ENCODE assay signal across 11 mouse cellular contexts in the genomic region with DNA sequence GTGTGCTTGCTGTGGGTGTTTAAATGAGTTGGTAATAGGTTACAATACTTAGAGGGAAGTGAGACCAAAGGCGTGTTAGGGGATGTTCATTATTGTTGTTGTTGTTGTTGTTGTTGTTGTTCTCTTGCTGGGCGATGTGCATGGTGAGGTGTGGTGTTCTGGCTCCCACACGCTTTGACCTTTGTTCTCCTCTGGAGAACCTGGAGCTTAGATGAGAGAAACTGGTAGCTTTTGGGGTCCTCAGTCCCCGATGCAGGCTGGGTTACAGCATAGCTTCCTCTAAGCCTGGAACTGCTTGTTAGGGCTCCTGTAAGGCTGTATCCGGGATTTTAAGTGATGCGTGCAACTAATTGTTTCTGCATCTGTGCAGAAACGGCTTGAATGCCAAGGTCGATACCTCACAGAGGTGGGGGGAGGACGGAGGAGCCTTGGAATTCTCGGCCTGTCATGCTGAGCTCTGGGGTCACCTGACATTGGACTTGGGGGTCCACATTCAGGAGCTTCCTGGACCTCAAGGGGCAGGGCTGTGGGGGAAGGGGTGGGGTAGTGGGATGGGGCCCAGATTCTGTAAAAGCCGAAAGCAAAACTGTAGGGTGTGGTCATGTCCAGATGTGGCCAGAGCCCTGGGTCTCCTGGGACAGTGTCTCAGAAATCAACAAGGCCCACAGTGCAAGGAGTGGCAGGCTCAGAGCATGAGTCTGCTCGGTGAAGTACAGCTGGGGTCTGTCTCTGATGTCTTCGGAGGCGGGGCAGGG. TPM values are rescaled to one million over a fixed set of nuclear protein-coding genes. Genes with fewer than 3 reads are reported as not detected.
A peak's percentile ranks its signal among the peaks of the same experiment; 100 is the strongest.
DNase-seq lines count a peak whose midpoint lies in the region; ATAC-seq and TF ChIP-seq lines count a peak whose summit lies in the region.
"Had no signal": no experiment of that assay in that cellular context is flagged by ENCODE, and none has a peak within 500 bp of the region (broad histone marks: within the 10 kb centered on the region; RNA-seq: fewer than 3 reads in every experiment).

No protein-coding gene starts in this region.

- 66% methylated on average over 14 of the region's 14 CpGs for WGBS in limb, embryonic 14.5 days
- WGBS in limb, embryonic 10.5 days = 83% methylated on average over 14 of the region's 14 CpGs
- WGBS in midbrain, embryonic 10.5 days = 86% methylated on average over 14 of the region's 14 CpGs

- TF ChIP-seq CTCF in ES-Bruce4 (IDR thresholded peaks at IDR 0.05; ENCODE audit: low read depth, low read length) = no peak

- TF ChIP-seq POLR2A in limb, embryonic 14.5 days (IDR thresholded peaks at IDR 0.05; ENCODE audit: borderline replicate concordance, extremely low read depth, insufficient read depth, insufficient read length) = no peak
- TF ChIP-seq POLR2A in ES-Bruce4 (IDR thresholded peaks at IDR 0.05; ENCODE audit: insufficient read depth, low read length) = no peak

- H3K9me3 ChIP-seq in limb, embryonic 14.5 days (ENCODE audit: control insufficient read depth, low read length) = no peaks in the 10 kb centered on the region
- no peaks in the 10 kb centered on the region for H3K9me3 ChIP-seq in limb, embryonic 10.5 days (replicated peaks)
- H3K9me3 ChIP-seq in ES-Bruce4 (replicated peaks; ENCODE audit: control insufficient read depth, insufficient read depth, low read length, poor library complexity, severe bottlenecking) = no peaks in the 10 kb centered on the region
- H3K9me3 ChIP-seq in midbrain, embryonic 10.5 days (replicated peaks) = no peaks in the 10 kb centered on the region
- H3K9me3 ChIP-seq: embryonic facial prominence, embryonic 13.5 days had no signal

- no peak for DNase-seq in limb, embryonic 14.5 days (ENCODE audit: low spot score)
- DNase-seq in limb, embryonic 10.5 days (ENCODE audit: low spot score) = no peak
- peak; percentile 65 for DNase-seq in heart, adult 8-10 months (ENCODE audit: low spot score)
- peak; percentile 60 for DNase-seq in skeletal muscle tissue, adult 2 months (ENCODE audit: low read depth, low spot score)
- no peak for DNase-seq in ovary, adult 18-20 months (ENCODE audit: low spot score)
- no peak for DNase-seq in midbrain, embryonic 10.5 days (ENCODE audit: low spot score)
- DNase-seq: cerebellum, adult 2 months; lung, adult 2 months had no signal

- ATAC-seq in limb, embryonic 14.5 days (ENCODE audit: low FRiP score, low read depth) = 0 out of 2 replicates have a peak, but pooled peaks have one; percentile 26

- no peak overlapping the region for H3K4me3 ChIP-seq in limb, embryonic 14.5 days (replicated peaks; ENCODE audit: low read length)
- H3K4me3 ChIP-seq in limb, embryonic 10.5 days = no peak overlapping the region
- no peak overlapping the region for H3K4me3 ChIP-seq in ES-Bruce4 (ENCODE audit: low read depth, low read length)
- no peak overlapping the region for H3K4me3 ChIP-seq in midbrain, embryonic 10.5 days
- H3K4me3 ChIP-seq: embryonic facial prominence, embryonic 13.5 days had no signal

- no peak overlapping the region for H3K4me2 ChIP-seq in limb, embryonic 14.5 days (replicated peaks; ENCODE audit: low read depth, low read length, severe bottlenecking)
- H3K4me2 ChIP-seq: embryonic facial prominence, embryonic 13.5 days had no signal

- H3K4me1 ChIP-seq in limb, embryonic 14.5 days (ENCODE audit: control insufficient read depth, insufficient read depth, low read length) = peaks cover 6% of the 10 kb centered on the region; the same call in 1 of the 2 replicates
- H3K4me1 ChIP-seq in limb, embryonic 10.5 days = peaks cover 18% of the 10 kb centered on the region
- H3K4me1 ChIP-seq in ES-Bruce4 (ENCODE audit: control insufficient read depth, insufficient read depth, low read length) = peaks cover 2% of the 10 kb centered on the region
- H3K4me1 ChIP-seq in midbrain, embryonic 10.5 days = peaks cover 9% of the 10 kb centered on the region

- no peak overlapping the region for H3K9ac ChIP-seq in limb, embryonic 14.5 days (ENCODE audit: low read depth, low read length, severe bottlenecking)
- no peak overlapping the region for H3K9ac ChIP-seq in ES-Bruce4 (ENCODE audit: low read depth, poor library complexity, severe bottlenecking)
- H3K9ac ChIP-seq: embryonic facial prominence, embryonic 13.5 days had no signal

- H3K27ac ChIP-seq in limb, embryonic 14.5 days (replicated peaks; ENCODE audit: low read depth, low read length) = no peak overlapping the region
- H3K27ac ChIP-seq in limb, embryonic 10.5 days = no peak overlapping the region; the same call in 1 of the 2 replicates
- 0 out of 2 replicates have a peak overlapping the region, but pooled peaks have one; percentile 5 for H3K27ac ChIP-seq in ES-Bruce4 (ENCODE audit: insufficient read depth, low read length)
- no peak overlapping the region for H3K27ac ChIP-seq in midbrain, embryonic 10.5 days (replicated peaks)
- H3K27ac ChIP-seq: embryonic facial prominence, embryonic 13.5 days had no signal

- H3K36me3 ChIP-seq in limb, embryonic 14.5 days (ENCODE audit: control insufficient read depth, insufficient read depth, low read length) = no peaks in the 10 kb centered on the region
- H3K36me3 ChIP-seq in limb, embryonic 10.5 days = 0 out of 2 replicates have a peak, but pooled peaks cover under 1% of the 10 kb centered on the region
- H3K36me3 ChIP-seq in ES-Bruce4 (ENCODE audit: control insufficient read depth, insufficient read depth, low read length, poor library complexity, severe bottlenecking) = no peaks in the 10 kb centered on the region
- no peaks in the 10 kb centered on the region for H3K36me3 ChIP-seq in midbrain, embryonic 10.5 days
- H3K36me3 ChIP-seq: embryonic facial prominence, embryonic 13.5 days had no signal

- no peak for TF ChIP-seq EP300 in ES-Bruce4 (IDR thresholded peaks at IDR 0.05; ENCODE audit: insufficient read depth, low read depth, low read length)

- peaks cover 22% of the 10 kb centered on the region for H3K27me3 ChIP-seq in limb, embryonic 14.5 days (ENCODE audit: control insufficient read depth, insufficient read depth, low read length)
- H3K27me3 ChIP-seq in limb, embryonic 10.5 days (ENCODE audit: low read depth, poor library complexity, severe bottlenecking) = peaks cover 64% of the 10 kb centered on the region
- peaks cover 4% of the 10 kb centered on the region for H3K27me3 ChIP-seq in ES-Bruce4 (ENCODE audit: control insufficient read depth, insufficient read depth, low read length, poor library complexity, severe bottlenecking)
- H3K27me3 ChIP-seq in midbrain, embryonic 10.5 days (ENCODE audit: low read depth, poor library complexity, severe bottlenecking) = peaks cover 48% of the 10 kb centered on the region

RNA-seq across cellular contexts. Expression of gene Fmnl1, which starts 5.0 kb away (rescaled TPM):
- polyA plus RNA-seq in limb, embryonic 14.5 days (2012; rRNA removed) = 3.7 and 3.8 TPM in 2 replicates
- 2.5 and 2.6 TPM in 2 replicates for polyA plus RNA-seq in limb, embryonic 14.5 days (2014; fragmentation: Nextera tagmentation; extraction: Ambion mirVana)
- 0.49 and 0.73 TPM in 2 replicates for polyA plus RNA-seq in limb, embryonic 10.5 days (2016; fragmentation: Nextera tagmentation; extraction: Ambion mirVana)
- polyA plus RNA-seq in ES-Bruce4 (2011; ENCODE audit: insufficient read depth, insufficient read length, low read depth, missing spikeins) = 1.7 and 4.9 TPM in 2 replicates
- total RNA-seq in heart, adult 8-10 months (2022) = 10 to 100 TPM in 3 of 4 experiments, 1 to 10 TPM in 1; 9.3 to 20.1 (median 13.2) TPM
- 1.1 and 1.2 TPM in 2 replicates for polyA plus RNA-seq in midbrain, embryonic 10.5 days (2016; fragmentation: Nextera tagmentation; extraction: Ambion mirVana)

RNA-seq across cellular contexts. Expression of gene 1700023F06Rik, which starts 32.5 kb away (rescaled TPM):
- 0.56 and 0.57 TPM in 2 replicates for polyA plus RNA-seq in limb, embryonic 14.5 days (2012; rRNA removed)
- polyA plus RNA-seq in limb, embryonic 14.5 days (2014; fragmentation: Nextera tagmentation; extraction: Ambion mirVana) = 0.88 and 1.5 TPM in 2 replicates
- polyA plus RNA-seq in limb, embryonic 10.5 days (2016; fragmentation: Nextera tagmentation; extraction: Ambion mirVana) = 0.29 and 0.30 TPM in 2 replicates
- 2.0 and 2.2 TPM in 2 replicates for polyA plus RNA-seq in ES-Bruce4 (2011; ENCODE audit: insufficient read depth, insufficient read length, low read depth, missing spikeins)
- not detected for total RNA-seq in heart, adult 8-10 months (2022)
- 0.10 and 0.11 TPM in 2 replicates for polyA plus RNA-seq in midbrain, embryonic 10.5 days (2016; fragmentation: Nextera tagmentation; extraction: Ambion mirVana)

RNA-seq across cellular contexts. Expression of gene Spata32, which starts 42.4 kb away (rescaled TPM):
- not detected in 2 replicates for polyA plus RNA-seq in limb, embryonic 14.5 days (2012; rRNA removed)
- polyA plus RNA-seq in limb, embryonic 14.5 days (2014; fragmentation: Nextera tagmentation; extraction: Ambion mirVana) = not detected in 2 replicates
- not detected in 2 replicates for polyA plus RNA-seq in limb, embryonic 10.5 days (2016; fragmentation: Nextera tagmentation; extraction: Ambion mirVana)
- polyA plus RNA-seq in ES-Bruce4 (2011; ENCODE audit: insufficient read depth, insufficient read length, low read depth, missing spikeins) = not detected in 2 replicates
- not detected for total RNA-seq in heart, adult 8-10 months (2022)
- polyA plus RNA-seq in midbrain, embryonic 10.5 days (2016; fragmentation: Nextera tagmentation; extraction: Ambion mirVana) = not detected in 2 replicates
- polyA plus RNA-seq: embryonic facial prominence, embryonic 13.5 days; intestine, embryonic 14.5 days; lung, adult 2 months had no signal

RNA-seq across cellular contexts. Expression of gene Hexim2, which starts 43.6 kb away (rescaled TPM):
- 9.4 and 10.8 TPM in 2 replicates for polyA plus RNA-seq in limb, embryonic 14.5 days (2012; rRNA removed)
- 8.6 and 11.1 TPM in 2 replicates for polyA plus RNA-seq in limb, embryonic 14.5 days (2014; fragmentation: Nextera tagmentation; extraction: Ambion mirVana)
- 10.1 and 12.3 TPM in 2 replicates for polyA plus RNA-seq in limb, embryonic 10.5 days (2016; fragmentation: Nextera tagmentation; extraction: Ambion mirVana)
- polyA plus RNA-seq in ES-Bruce4 (2011; ENCODE audit: insufficient read depth, insufficient read length, low read depth, missing spikeins) = 1.7 and 4.5 TPM in 2 replicates
- total RNA-seq in heart, adult 8-10 months (2022) = 1 to 10 TPM; 1.2 to 2.0 (median 1.9) TPM
- 7.8 and 8.2 TPM in 2 replicates for polyA plus RNA-seq in midbrain, embryonic 10.5 days (2016; fragmentation: Nextera tagmentation; extraction: Ambion mirVana)

RNA-seq across cellular contexts. Expression of gene Hexim1, which starts 59.8 kb away (rescaled TPM):
- 17.7 and 21.1 TPM in 2 replicates for polyA plus RNA-seq in limb, embryonic 14.5 days (2012; rRNA removed)
- 7.5 and 8.4 TPM in 2 replicates for polyA plus RNA-seq in limb, embryonic 14.5 days (2014; fragmentation: Nextera tagmentation; extraction: Ambion mirVana)
- polyA plus RNA-seq in limb, embryonic 10.5 days (2016; fragmentation: Nextera tagmentation; extraction: Ambion mirVana) = 1.8 and 2.4 TPM in 2 replicates
- 17.2 and 20.1 TPM in 2 replicates for polyA plus RNA-seq in ES-Bruce4 (2011; ENCODE audit: insufficient read depth, insufficient read length, low read depth, missing spikeins)
- 10 to 100 TPM; 15.9 to 18.6 (median 17.0) TPM for total RNA-seq in heart, adult 8-10 months (2022)
- polyA plus RNA-seq in midbrain, embryonic 10.5 days (2016; fragmentation: Nextera tagmentation; extraction: Ambion mirVana) = 2.3 and 2.7 TPM in 2 replicates

Comparison
In these comparisons a context has a peak if more than half of its experiments do, and no peak if none do; other contexts are left out.
1. DNase-seq: peak in heart, adult 8-10 months (single experiment) and skeletal muscle tissue, adult 2 months (single experiment); none in limb, embryonic 14.5 days (single experiment), limb, embryonic 10.5 days (single experiment), ovary, adult 18-20 months (single experiment) and midbrain, embryonic 10.5 days (single experiment).